Mouse (Mus musculus) hindbrain, embryonic 13.5 days (tissue): ENCODE data around the gene Lyst. TPM values are rescaled to one million over a fixed set of nuclear protein-coding genes. Genes with fewer than 3 reads are reported as not detected.

Source experiments
- ATAC-seq: fragments of 200-750 bp; cut with Nextera tagmentation; 2 replicates; pipeline ENCODE4 v1.8.0; 2017; ENCODE audit warnings: moderate TSS enrichment; ENCODE audit not compliant: low FRiP score
- H3K27ac ChIP-seq: fragments of 300-500 bp; sonication (generic); 2 replicates; pipeline ENCODE4 v1.5.1; 2015; ENCODE audit warnings: inconsistent platforms, mild to moderate bottlenecking, moderate library complexity
- H3K27me3 ChIP-seq: fragments of 300-500 bp; sonication (generic); 2 replicates; pipeline ENCODE4 v1.6.1; 2015; ENCODE audit warnings: mild to moderate bottlenecking, inconsistent platforms
- H3K36me3 ChIP-seq: fragments of 300-500 bp; sonication (generic); 2 replicates; pipeline ENCODE4 v1.6.1; 2015; ENCODE audit warnings: mild to moderate bottlenecking, inconsistent platforms
- H3K4me1 ChIP-seq: fragments of 300-500 bp; sonication (generic); replicated peaks from 2 replicates; pipeline ENCODE4 v1.6.1; 2015; ENCODE audit warnings: inconsistent platforms
- H3K4me2 ChIP-seq: fragments of 300-500 bp; sonication (generic); 2 replicates; pipeline ENCODE4 v1.6.1; 2015; ENCODE audit warnings: inconsistent platforms, mild to moderate bottlenecking, moderate library complexity
- H3K4me3 ChIP-seq: fragments of 300-500 bp; sonication (generic); 2 replicates; pipeline ENCODE4 v1.5.1; 2015; ENCODE audit warnings: mild to moderate bottlenecking, inconsistent platforms
- H3K9ac ChIP-seq: fragments of 300-500 bp; sonication (generic); 2 replicates; pipeline ENCODE4 v1.6.1; 2015; ENCODE audit warnings: mild to moderate bottlenecking, inconsistent platforms
- H3K9me3 ChIP-seq: fragments of 300-500 bp; sonication (generic); 2 replicates; pipeline ENCODE4 v1.6.1; 2016; ENCODE audit warnings: inconsistent platforms
- WGBS: fragments of 180-500 bp; shearing (Covaris S2); methylation state at CpG from one replicate; pipeline ENCODE4 v1.1.7; 2015; 5-methylcytosine and 5-hydroxymethylcytosine counted together
- polyA plus RNA-seq: library from polyadenylated mRNA; unstranded; fragments of >200 nt; fragmentation: Nextera tagmentation; extraction: Ambion mirVana; gene quantifications from 2 replicates; pipeline ENCODE4 v1.2.1, GENCODE M21; 2015

Gene Lyst
- polyA plus RNA-seq, 1 experiment from 2014 or later: 7.6 TPM

GRCm38 (mm10) chr13:13777052-13777451 is 186.9 kb downstream of the Lyst start:
- no peaks in the 10 kb centered on the region for H3K9me3 ChIP-seq
- H3K4me3 ChIP-seq: no peak overlapping the region
- peaks cover 12% of the 10 kb centered on the region for H3K36me3 ChIP-seq
- WGBS: 88% methylated on average over 11 of the region's 11 CpGs
- H3K9ac ChIP-seq: no peak overlapping the region; the same call in 1 of the 2 replicates
- H3K4me1 ChIP-seq: peaks cover 3% of the 10 kb centered on the region; the same call in 1 of the 2 replicates
- peaks cover 10% of the 10 kb centered on the region; the same call in 1 of the 2 replicates for H3K27me3 ChIP-seq
- H3K4me2 ChIP-seq: no peak overlapping the region
- H3K27ac ChIP-seq: no peak overlapping the region
- ATAC-seq: no peak

- H3K27ac ChIP-seq: no peak overlapping the region
- WGBS: 80% methylated on average over 8 of the region's 8 CpGs
- no peak overlapping the region for H3K9ac ChIP-seq
- H3K27me3 ChIP-seq: peaks cover 14% of the 10 kb centered on the region
- H3K4me1 ChIP-seq: peaks cover 3% of the 10 kb centered on the region; the same call in 1 of the 2 replicates
- H3K9me3 ChIP-seq: no peaks in the 10 kb centered on the region
- no peak overlapping the region for H3K4me2 ChIP-seq
- no peak overlapping the region for H3K4me3 ChIP-seq
- H3K36me3 ChIP-seq: peaks cover 12% of the 10 kb centered on the region
- no peak for ATAC-seq
These were observed 187.5 kb downstream of the Lyst start for GRCm38 (mm10) chr13:13777696-13778095.

DNA sequence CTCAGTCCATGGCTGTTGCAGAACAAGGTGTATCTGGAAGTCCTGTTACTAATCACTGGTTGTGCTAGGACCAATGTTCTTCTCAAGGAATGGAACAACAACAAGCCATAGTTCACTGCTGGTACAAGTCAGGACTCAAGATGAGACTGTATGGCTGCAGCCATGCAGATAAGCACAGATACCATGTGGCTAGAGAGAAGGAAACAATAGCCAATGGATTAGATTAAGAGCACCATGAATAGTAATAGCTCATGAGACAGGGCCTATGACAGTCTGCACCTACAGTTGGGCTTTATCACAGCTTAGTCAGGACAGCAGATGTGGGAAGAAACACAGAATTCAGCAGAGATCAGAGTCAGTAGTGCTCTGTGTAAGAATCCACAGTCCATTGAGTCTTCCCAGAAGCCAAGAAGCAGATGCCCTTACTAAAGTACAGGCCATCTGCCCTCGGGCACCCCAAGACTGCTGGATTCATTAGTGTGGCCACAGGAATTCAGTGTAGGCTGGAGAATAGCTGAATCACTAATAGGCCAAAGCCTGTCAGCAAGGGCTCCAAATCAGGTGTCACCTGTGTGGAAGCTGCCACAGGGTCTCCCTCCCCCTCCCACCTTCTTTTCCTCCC is 188.8 kb downstream of the Lyst start:
- ATAC-seq: no peak
- no peak overlapping the region for H3K4me3 ChIP-seq
- H3K4me2 ChIP-seq: no peak overlapping the region
- H3K36me3 ChIP-seq: peaks cover 12% of the 10 kb centered on the region
- no peak overlapping the region for H3K27ac ChIP-seq
- H3K4me1 ChIP-seq: peaks cover 11% of the 10 kb centered on the region
- H3K27me3 ChIP-seq: peaks cover 23% of the 10 kb centered on the region
- no peaks in the 10 kb centered on the region for H3K9me3 ChIP-seq
- H3K9ac ChIP-seq: no peak overlapping the region
- WGBS: 83% methylated on average over 1 of the region's 1 CpGs

GRCm38 (mm10) chr13:13780271-13780670 is 190.1 kb downstream of the Lyst start:
- no peaks in the 10 kb centered on the region for H3K9me3 ChIP-seq
- no peak for ATAC-seq
- H3K4me1 ChIP-seq: peaks cover 24% of the 10 kb centered on the region
- H3K27ac ChIP-seq: no peak overlapping the region
- peaks cover 35% of the 10 kb centered on the region for H3K27me3 ChIP-seq
- H3K4me2 ChIP-seq: no peak overlapping the region
- no peak overlapping the region for H3K9ac ChIP-seq
- no peak overlapping the region for H3K4me3 ChIP-seq
- 69% methylated on average over 3 of the region's 3 CpGs for WGBS
- H3K36me3 ChIP-seq: peaks cover 12% of the 10 kb centered on the region

DNA sequence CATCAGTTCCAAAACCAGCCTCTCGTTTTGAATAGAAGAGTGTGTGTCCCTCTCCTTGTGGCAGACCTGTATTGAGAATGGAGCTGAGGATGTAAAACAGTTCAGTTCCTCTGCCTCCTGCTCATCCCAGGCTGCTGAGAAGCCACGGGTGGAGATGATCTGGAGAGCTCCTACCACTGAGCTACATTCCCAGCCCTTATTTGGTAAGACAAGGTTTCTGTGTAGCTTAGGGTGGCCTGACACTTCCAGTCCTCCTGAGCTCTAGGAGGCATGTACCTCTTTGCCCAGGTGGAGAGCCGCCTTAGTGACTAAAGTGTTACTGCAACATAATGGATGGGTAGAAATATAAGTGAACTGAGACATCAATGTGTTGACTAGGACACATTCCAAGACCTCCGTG is 190.8 kb downstream of the Lyst start:
- ATAC-seq: no peak
- peaks cover 12% of the 10 kb centered on the region for H3K36me3 ChIP-seq
- H3K27ac ChIP-seq: no peak overlapping the region
- no peak overlapping the region for H3K9ac ChIP-seq
- H3K9me3 ChIP-seq: no peaks in the 10 kb centered on the region
- WGBS: 82% methylated on average over 4 of the region's 4 CpGs
- H3K4me1 ChIP-seq: peaks cover 30% of the 10 kb centered on the region
- H3K4me3 ChIP-seq: no peak overlapping the region
- no peak overlapping the region for H3K4me2 ChIP-seq
- H3K27me3 ChIP-seq: peaks cover 42% of the 10 kb centered on the region

- Histone ChIP-seq H3K4me1 (peaks cover 31% of the 10 kb centered on the region), H3K4me2 (peak overlapping the region; percentile 87), H3K27ac (no peak overlapping the region), H3K9me3 (no peaks in the 10 kb centered on the region), H3K27me3 (peaks cover 50% of the 10 kb centered on the region), H3K9ac (no peak overlapping the region), H3K36me3 (no peaks in the 10 kb centered on the region; the same call in 1 of the 2 replicates), H3K4me3 (peak overlapping the region; percentile 65)
- WGBS: 37% methylated on average over 7 of the region's 7 CpGs
- no peak for ATAC-seq
These were observed 193.1 kb downstream of the Lyst start for GRCm38 (mm10) chr13:13783296-13783695.

GRCm38 (mm10) chr13:13783894-13784419 is 193.8 kb downstream of the Lyst start, which contains the start of gene Gng4:
Gene Gng4, plus strand, starts transcription at chr13:13784059.
- Histone ChIP-seq H3K4me2 (peak within 1 kb of the TSS; percentile 87), H3K27ac (peak within 1 kb of the TSS; percentile 58; the same call in 1 of the 2 replicates), H3K9me3 (no peaks in the 10 kb centered on the region), H3K4me1 (peaks cover 31% of the 10 kb centered on the region), H3K9ac (peak within 1 kb of the TSS; percentile 78), H3K27me3 (peaks cover 50% of the 10 kb centered on the region), H3K4me3 (peak within 1 kb of the TSS; percentile 65), H3K36me3 (no peaks in the 10 kb centered on the region; the same call in 1 of the 2 replicates)
- peak; percentile 80 for ATAC-seq
- 1% methylated on average over 43 of the region's 43 CpGs for WGBS

DNA sequence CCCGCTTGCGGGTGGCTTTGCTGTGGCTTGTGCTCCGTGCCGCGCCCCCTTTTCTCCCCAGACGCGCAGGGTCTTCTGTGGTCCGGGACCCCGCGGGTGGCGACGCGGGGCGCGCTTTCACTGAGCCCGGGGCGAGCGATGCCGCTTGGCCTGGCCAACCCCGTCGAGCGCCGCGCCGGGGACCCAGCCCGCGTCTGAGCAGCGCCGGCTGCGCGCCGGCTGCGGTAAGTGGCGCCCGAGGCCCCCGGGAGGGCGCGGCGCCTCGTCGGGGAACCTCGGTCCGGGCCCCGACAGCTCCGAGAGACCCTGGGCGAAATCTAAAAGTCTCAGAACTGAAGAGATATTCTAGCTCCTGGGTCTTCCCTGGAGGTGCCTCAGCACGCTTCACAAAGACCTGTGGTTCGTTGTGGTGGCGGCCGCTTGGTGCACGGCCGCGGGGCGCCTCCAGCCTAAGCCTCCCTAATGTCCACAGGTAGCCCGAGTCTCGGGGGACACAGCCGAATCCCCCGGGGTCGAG is 194.3 kb downstream of the Lyst start:
- Histone ChIP-seq H3K4me3 (peak overlapping the region; percentile 65), H3K4me1 (peaks cover 31% of the 10 kb centered on the region), H3K9ac (peak overlapping the region; percentile 78), H3K27me3 (peaks cover 50% of the 10 kb centered on the region), H3K9me3 (no peaks in the 10 kb centered on the region), H3K27ac (peak overlapping the region; percentile 8; the same call in 1 of the 2 replicates), H3K4me2 (peak overlapping the region; percentile 87), H3K36me3 (no peaks in the 10 kb centered on the region)
- peak; percentile 82 for ATAC-seq
- WGBS: under 1% methylated on average over 58 of the region's 59 CpGs

- Histone ChIP-seq H3K4me2 (peak overlapping the region; percentile 87), H3K4me3 (peak overlapping the region; percentile 65), H3K27me3 (peaks cover 50% of the 10 kb centered on the region), H3K36me3 (no peaks in the 10 kb centered on the region), H3K9me3 (no peaks in the 10 kb centered on the region), H3K9ac (peak overlapping the region; percentile 78), H3K27ac (peak overlapping the region; percentile 19; the same call in 1 of the 2 replicates), H3K4me1 (peaks cover 31% of the 10 kb centered on the region)
- peak; percentile 23; the same call in 1 of the 2 replicates for ATAC-seq
- 1% methylated on average over 30 of the region's 30 CpGs for WGBS
These were observed 195.0 kb downstream of the Lyst start for GRCm38 (mm10) chr13:13784981-13785783.

GRCm38 (mm10) chr13:13786971-13787370 is 196.8 kb downstream of the Lyst start:
- no peak for ATAC-seq
- 85% methylated on average over 6 of the region's 6 CpGs for WGBS
- no peak overlapping the region for H3K4me2 ChIP-seq
- H3K27me3 ChIP-seq: peaks cover 41% of the 10 kb centered on the region
- peaks cover 31% of the 10 kb centered on the region for H3K4me1 ChIP-seq
- no peak overlapping the region for H3K27ac ChIP-seq
- H3K36me3 ChIP-seq: no peaks in the 10 kb centered on the region
- no peak overlapping the region for H3K4me3 ChIP-seq
- no peaks in the 10 kb centered on the region for H3K9me3 ChIP-seq
- H3K9ac ChIP-seq: no peak overlapping the region

DNA sequence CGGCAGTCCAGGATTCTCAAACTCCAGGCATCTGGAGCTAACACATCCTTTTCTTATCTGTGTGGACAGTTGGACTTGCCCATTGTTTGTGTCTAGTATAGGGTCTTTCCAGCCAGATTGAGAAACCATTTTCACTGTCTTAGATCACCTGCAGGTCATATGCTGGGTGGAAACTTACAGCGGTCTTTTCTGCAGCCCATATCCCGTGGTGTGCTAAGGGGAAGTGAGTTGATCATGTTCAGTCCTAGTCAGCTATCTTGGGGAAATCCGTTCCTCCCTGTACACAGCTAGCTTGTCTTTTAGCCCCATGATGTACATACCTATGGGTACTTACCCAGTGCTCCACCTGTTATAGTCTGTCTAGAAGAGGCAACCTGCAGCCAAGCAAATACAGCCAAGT is 197.9 kb downstream of the Lyst start:
- Histone ChIP-seq H3K36me3 (no peaks in the 10 kb centered on the region), H3K4me2 (no peak overlapping the region)

DNA sequence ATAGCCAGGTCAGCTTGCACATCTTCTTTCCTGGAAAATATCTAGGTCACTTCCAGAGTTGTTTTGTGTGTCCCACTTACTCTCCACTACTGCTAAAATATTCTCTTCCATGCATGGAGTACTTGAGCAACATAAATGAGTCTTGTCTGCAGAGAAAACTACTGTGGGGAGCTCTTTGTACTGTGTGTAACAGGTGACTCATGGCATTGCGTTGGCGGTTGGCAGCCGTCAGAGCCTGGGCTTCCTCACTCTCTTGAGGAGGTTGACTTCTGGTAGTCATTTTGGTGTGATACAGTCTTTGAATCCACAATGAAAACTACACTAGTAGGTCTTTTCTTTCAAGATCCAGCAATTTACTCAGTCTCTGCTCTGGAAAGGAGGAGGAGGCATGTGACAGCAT is 201.8 kb downstream of the Lyst start:
- Histone ChIP-seq H3K4me3 (no peak overlapping the region), H3K9ac (no peak overlapping the region), H3K36me3 (no peaks in the 10 kb centered on the region), H3K27ac (no peak overlapping the region), H3K4me1 (no peaks in the 10 kb centered on the region), H3K9me3 (no peaks in the 10 kb centered on the region), H3K27me3 (0 out of 2 replicates have a peak, but pooled peaks cover under 1% of the 10 kb centered on the region), H3K4me2 (no peak overlapping the region)
- no peak for ATAC-seq
- WGBS: 93% methylated on average over 3 of the region's 3 CpGs

More for the DNA sequence above, 197.9 kb downstream of the Lyst start:
- H3K9me3 ChIP-seq: no peaks in the 10 kb centered on the region
- 89% methylated on average over 4 of the region's 4 CpGs for WGBS
- ATAC-seq: no peak
- no peak overlapping the region for H3K27ac ChIP-seq
- peaks cover 31% of the 10 kb centered on the region for H3K4me1 ChIP-seq
- peaks cover 33% of the 10 kb centered on the region for H3K27me3 ChIP-seq
- no peak overlapping the region for H3K4me3 ChIP-seq
- no peak overlapping the region for H3K9ac ChIP-seq
